Mouse (Mus musculus): ENCODE data around the gene Olfr1176.

- TF ChIP-seq USF1 (IDR thresholded peaks at IDR 0.05; ENCODE audit: low read depth), result no peak
- no peak for TF ChIP-seq TCF12 (IDR thresholded peaks at IDR 0.05; ENCODE audit: insufficient read depth, poor library complexity, severe bottlenecking)
- no peak for TF ChIP-seq POLR2A (IDR thresholded peaks at IDR 0.05; ENCODE audit: insufficient read length, low read depth)
- no peak for TF ChIP-seq REST (IDR thresholded peaks at IDR 0.05; ENCODE audit: insufficient read depth, insufficient read length)
- no peak for TF ChIP-seq MYOG (IDR thresholded peaks at IDR 0.05; ENCODE audit: control insufficient read depth in 1 of 3, insufficient read depth in 1 of 3, insufficient read length in 2 of 3, low read depth in 2 of 3)
- TF ChIP-seq MYOD1 (IDR thresholded peaks at IDR 0.05; ENCODE audit: control insufficient read depth in 1 of 3, insufficient read length in 2 of 3, low read depth in 2 of 3), result no peak
- no peak for TF ChIP-seq POLR2AphosphoS2 (IDR thresholded peaks at IDR 0.05; ENCODE audit: insufficient read length, low read depth)
- TF ChIP-seq MAX (IDR thresholded peaks at IDR 0.05; ENCODE audit: low read depth), result no peak
Measured at GRCm38 (mm10) chr2:88336421-88336820, at the start of gene Olfr1176.

All from myocyte (in vitro differentiated cells).